Mouse (Mus musculus) CH12.LX (cell line): Measurements from ENCODE around the gene Il6st.

Experiments used
- CTCF ChIP-seq, 2 experiments: IDR thresholded peaks in 1 of 2; conservative IDR thresholded peaks in 1 of 2; 2 replicates each; pipeline ENCODE4 v1.5.1; 2011 to 2012; ENCODE audit warnings: low read depth in 2 of 2, low read length in 2 of 2, improper control_type of control experiment in 1 of 2, inconsistent platforms in 1 of 2, mild to moderate bottlenecking in 1 of 2, moderate library complexity in 1 of 2
- E2F4 ChIP-seq: IDR thresholded peaks from 2 replicates; pipeline ENCODE4 v1.6.1; 2011; ENCODE audit warnings: low read depth, low read length, improper control_type of control experiment; ENCODE audit not compliant: insufficient replicate concordance
- IRF4 ChIP-seq: IDR thresholded peaks from 2 replicates; pipeline ENCODE4 v1.6.1; 2014; ENCODE audit warnings: low read depth, mild to moderate bottlenecking, inconsistent platforms, low read length, improper control_type of control experiment
- JUN ChIP-seq: IDR thresholded peaks from 2 replicates; pipeline ENCODE4 v1.6.1; 2011; ENCODE audit warnings: low read depth, mild to moderate bottlenecking, low read length, improper control_type of control experiment, moderate library complexity; ENCODE audit not compliant: insufficient read depth
- KAT2A ChIP-seq: IDR thresholded peaks from 2 replicates; pipeline ENCODE4 v1.6.1; 2012; ENCODE audit warnings: low read length, improper control_type of control experiment, inconsistent platforms; ENCODE audit not compliant: insufficient replicate concordance
- MYC ChIP-seq: IDR thresholded peaks from 2 replicates; pipeline ENCODE4 v1.6.1; 2011; ENCODE audit warnings: low read depth, mild to moderate bottlenecking, improper control_type of control experiment, low read length
- NELFE ChIP-seq: IDR thresholded peaks from 2 replicates; pipeline ENCODE4 v1.6.1; 2011; ENCODE audit warnings: low read depth, low read length, improper control_type of control experiment
- POLR2A ChIP-seq: IDR thresholded peaks from 2 replicates; pipeline ENCODE4 v1.6.1; 2011; ENCODE audit warnings: low read depth, mild to moderate bottlenecking, improper control_type of control experiment, low read length
- USF2 ChIP-seq: conservative IDR thresholded peaks from 2 replicates; pipeline ENCODE4 v1.6.1; 2011; ENCODE audit warnings: low read depth, low read length, improper control_type of control experiment
- ZKSCAN1 ChIP-seq: IDR thresholded peaks from 2 replicates; pipeline ENCODE4 v1.6.1; 2012; ENCODE audit warnings: low read depth, inconsistent platforms, low read length, improper control_type of control experiment, borderline replicate concordance

- TF ChIP-seq KAT2A = no peak
- no peak for TF ChIP-seq IRF4
- no peak for TF ChIP-seq POLR2A
- TF ChIP-seq CTCF (conservative IDR thresholded peaks at IDR 0.05 in 1 of 2, IDR thresholded peaks at IDR 0.05 in 1 of 2; ENCODE audit: low read depth in 2 of 2, low read length in 2 of 2) = no peak
- no peak for TF ChIP-seq ZKSCAN1
- no peak for TF ChIP-seq NELFE
- TF ChIP-seq E2F4 = no peak
- no peak for TF ChIP-seq JUN
- no peak for TF ChIP-seq MYC
- no peak for TF ChIP-seq USF2
Observed at GRCm38 (mm10) chr13:112486236-112486635, 22.4 kb downstream of the Il6st start.
